Mouse (Mus musculus) erythroblast, embryonic 14.5 days (primary cell): ENCODE results near the gene Wdr95.

ENCODE experiments used
- GATA1 ChIP-seq: IDR thresholded peaks from 2 replicates; pipeline ENCODE4 v1.6.1; 2012; ENCODE audit warnings: low read length, inconsistent platforms, mixed read lengths
- TAL1 ChIP-seq: IDR thresholded peaks from 3 replicates; pipeline ENCODE4 v1.6.1; 2012; ENCODE audit warnings: low read length, inconsistent platforms, mixed read lengths

- TF ChIP-seq GATA1 (no peak), TAL1 (no peak)
These were observed 93.7 kb downstream of the Wdr95 start for GRCm38 (mm10) chr5:149622152-149622551.
